Mouse (Mus musculus) fat pad, adult 2 months (tissue): ENCODE results near the gene Pakap.
A peak's percentile ranks its signal among the peaks of the same experiment; 100 is the strongest.

Experiments
- DNase-seq: peaks from one replicate; pipeline ENCODE4 v3.0.0-alpha.2; 2011; ENCODE audit warnings: low read depth, low spot score; ENCODE audit errors: extremely low read depth

Pakap gene

GRCm38 (mm10) chr4:57904638-57905037 is 336.7 kb downstream of the Pakap start:
- DNase-seq = no peak

GRCm38 (mm10) chr4:57906708-57907107 is 338.7 kb downstream of the Pakap start:
- no peak for DNase-seq

- DNase-seq = no peak
Measured at GRCm38 (mm10) chr4:57908860-57909259, 340.9 kb downstream of the Pakap start.

GRCm38 (mm10) chr4:57913021-57913420 is 345.0 kb downstream of the Pakap start:
- no peak for DNase-seq

GRCm38 (mm10) chr4:57914193-57915190 is 346.5 kb downstream of the Pakap start:
- DNase-seq = no peak

GRCm38 (mm10) chr4:57915216-57915965 is 347.4 kb downstream of the Pakap start:
- DNase-seq = peak; percentile 76

- no peak for DNase-seq
Measured at GRCm38 (mm10) chr4:57916201-57916661, 348.3 kb downstream of the Pakap start, which contains the start of gene D630039A03Rik. TSS of gene D630039A03Rik (minus strand) at chr4:57916297.

GRCm38 (mm10) chr4:57916711-57917110 is 348.7 kb downstream of the Pakap start:
- DNase-seq = no peak

- DNase-seq = no peak
Measured at GRCm38 (mm10) chr4:57919494-57920423, 351.8 kb downstream of the Pakap start.

- no peak for DNase-seq
Measured at GRCm38 (mm10) chr4:57920522-57920921, 352.5 kb downstream of the Pakap start.

GRCm38 (mm10) chr4:57922171-57922570 is 354.2 kb downstream of the Pakap start:
- DNase-seq = no peak

- DNase-seq = no peak
Measured at GRCm38 (mm10) chr4:57924556-57925071, 356.6 kb downstream of the Pakap start.

- DNase-seq = no peak
Measured at GRCm38 (mm10) chr4:57927464-57928205, 359.7 kb downstream of the Pakap start.

GRCm38 (mm10) chr4:57930559-57931170 is 362.7 kb downstream of the Pakap start:
- no peak for DNase-seq

GRCm38 (mm10) chr4:57934181-57934580 is 366.2 kb downstream of the Pakap start:
- DNase-seq = no peak

- DNase-seq = peak; percentile 61
Measured at GRCm38 (mm10) chr4:57937292-57937691, 369.3 kb downstream of the Pakap start.

GRCm38 (mm10) chr4:57940631-57941030 is 372.7 kb downstream of the Pakap start:
- DNase-seq = no peak

GRCm38 (mm10) chr4:57942892-57943291 is 374.9 kb downstream of the Pakap start:
- DNase-seq = no peak
